Mouse (Mus musculus) frontal cortex, adult (tissue): ENCODE measurements around the gene Pim3.
"Not testable (repeated sequence)": the region's sequence is repeated elsewhere in the genome, so short reads cannot be mapped to it uniquely, and the experiment has no call there.

Experiments used
- ATAC-seq: cut with Nextera tagmentation; 2 replicates; pipeline ENCODE4 v1.9.2; 2017; ENCODE audit warnings: mild to moderate bottlenecking, moderate library complexity, mixed read lengths; ENCODE audit not compliant: low TSS enrichment

Gene Pim3

GRCm38 (mm10) chr15:88861772-88862622, at the start of gene Pim3:
Pim3 (plus strand) TSS chr15:88862186.
- ATAC-seq = peak; percentile 58

- ATAC-seq = no peak
Measured at GRCm38 (mm10) chr15:88813262-88813661, 48.7 kb upstream of the Pim3 start.

GRCm38 (mm10) chr15:88813873-88814272, 48.1 kb upstream of the Pim3 start:
- ATAC-seq = not testable (repeated sequence)

- no peak for ATAC-seq
Measured at GRCm38 (mm10) chr15:88814411-88815047, 47.5 kb upstream of the Pim3 start.

- ATAC-seq = no peak
Measured at GRCm38 (mm10) chr15:88815196-88815700, 46.7 kb upstream of the Pim3 start.

- peak; percentile 98 for ATAC-seq
Measured at GRCm38 (mm10) chr15:88819026-88819905, 42.7 kb upstream of the Pim3 start, which contains the start of the genes Alg12 and Creld2. Alg12 (minus strand) TSS chr15:88819318. Creld2 (plus strand) TSS chr15:88819646.

GRCm38 (mm10) chr15:88819906-88820303, 42.1 kb upstream of the Pim3 start:
- no peak for ATAC-seq

GRCm38 (mm10) chr15:88821403-88821802, 40.6 kb upstream of the Pim3 start:
- ATAC-seq = no peak

- no peak for ATAC-seq
Measured at GRCm38 (mm10) chr15:88822513-88822912, 39.5 kb upstream of the Pim3 start.

- ATAC-seq = no peak
Measured at GRCm38 (mm10) chr15:88823376-88823775, 38.6 kb upstream of the Pim3 start.

GRCm38 (mm10) chr15:88827466-88827865, 34.5 kb upstream of the Pim3 start:
- ATAC-seq = no peak

GRCm38 (mm10) chr15:88827991-88828799, 33.8 kb upstream of the Pim3 start:
- peak; percentile 44; the same call in 1 of the 2 replicates for ATAC-seq

GRCm38 (mm10) chr15:88828800-88829705, 32.9 kb upstream of the Pim3 start:
- ATAC-seq = peak; percentile 71

GRCm38 (mm10) chr15:88829791-88830440, 32.1 kb upstream of the Pim3 start:
- peak; percentile 73 for ATAC-seq

- no peak for ATAC-seq
Measured at GRCm38 (mm10) chr15:88830696-88831095, 31.3 kb upstream of the Pim3 start.

- no peak for ATAC-seq
Measured at GRCm38 (mm10) chr15:88831482-88831881, 30.5 kb upstream of the Pim3 start.

GRCm38 (mm10) chr15:88832536-88832935, 29.4 kb upstream of the Pim3 start:
- ATAC-seq = no peak

- no peak for ATAC-seq
Measured at GRCm38 (mm10) chr15:88836031-88836430, 26.0 kb upstream of the Pim3 start.

- ATAC-seq = no peak
Measured at GRCm38 (mm10) chr15:88836571-88836970, 25.4 kb upstream of the Pim3 start.
